Mouse (Mus musculus) embryonic facial prominence, embryonic 11.5 days (tissue): Measurements from ENCODE around the gene Tm7sf3. TPM values are rescaled to one million over a fixed set of nuclear protein-coding genes. Genes with fewer than 3 reads are reported as not detected.
A peak's percentile ranks its signal among the peaks of the same experiment; 100 is the strongest.

ENCODE experiments used
- ATAC-seq: fragments of 200-750 bp; cut with Nextera tagmentation; replicated peaks from 2 replicates; pipeline ENCODE4 v1.8.0; 2017; ENCODE audit warnings: low read depth; ENCODE audit not compliant: insufficient number of reproducible peaks, low FRiP score, low TSS enrichment
- DNase-seq: peaks from one replicate; pipeline ENCODE4 v3.0.0-alpha.2; 2015; ENCODE audit warnings: low spot score
- H3K27ac ChIP-seq: fragments of 300-500 bp; sonication (generic); replicated peaks from 2 replicates; pipeline ENCODE4 v1.5.1; 2014; ENCODE audit warnings: mild to moderate bottlenecking, low read depth, low read length, control low read depth
- H3K27me3 ChIP-seq: fragments of 300-500 bp; sonication (generic); 2 replicates; pipeline ENCODE4 v1.6.1; 2014; ENCODE audit warnings: mild to moderate bottlenecking, low read length, moderate library complexity, mixed read lengths; ENCODE audit not compliant: control insufficient read depth, insufficient read depth
- H3K36me3 ChIP-seq: fragments of 300-500 bp; sonication (generic); replicated peaks from 2 replicates; pipeline ENCODE4 v1.6.1; 2014; ENCODE audit warnings: low read depth, mild to moderate bottlenecking, low read length, moderate library complexity, mixed read lengths; ENCODE audit not compliant: control insufficient read depth, insufficient read depth
- H3K4me1 ChIP-seq: fragments of 300-500 bp; sonication (generic); 2 replicates; pipeline ENCODE4 v1.6.1; 2014; ENCODE audit warnings: low read length, mixed read lengths; ENCODE audit not compliant: control insufficient read depth, insufficient read depth
- H3K4me2 ChIP-seq: fragments of 300-500 bp; sonication (generic); 2 replicates; pipeline ENCODE4 v1.6.1; 2014; ENCODE audit warnings: low read depth, mild to moderate bottlenecking, control low read depth, low read length, moderate library complexity
- H3K4me3 ChIP-seq: fragments of 300-500 bp; sonication (generic); 2 replicates; pipeline ENCODE4 v1.5.1; 2014; ENCODE audit warnings: low read depth, low read length, control low read depth
- H3K9ac ChIP-seq: fragments of 300-500 bp; sonication (generic); replicated peaks from 2 replicates; pipeline ENCODE4 v1.6.1; 2014; ENCODE audit warnings: mild to moderate bottlenecking, control low read depth, low read length
- H3K9me3 ChIP-seq: fragments of 300-500 bp; sonication (generic); replicated peaks from 2 replicates; pipeline ENCODE4 v1.6.1; 2016; ENCODE audit warnings: mild to moderate bottlenecking, low read length, inconsistent platforms, mixed read lengths; ENCODE audit not compliant: control insufficient read depth
- WGBS: fragments of 180-500 bp; shearing (Covaris S2); extraction: QIAGEN DNeasy Blood & Tissue Kit; methylation state at CpG from one replicate; pipeline ENCODE4 v1.1.7; 2014; 5-methylcytosine and 5-hydroxymethylcytosine counted together
- polyA plus RNA-seq: library from polyadenylated mRNA; unstranded; fragments of >200 nt; fragmentation: Nextera tagmentation; extraction: Ambion mirVana; gene quantifications from 2 replicates; pipeline ENCODE4 v1.2.1, GENCODE M21; 2014

Tm7sf3 gene
- polyA plus RNA-seq, 1 experiment from 2014 or later, result 31.4 TPM

DNA sequence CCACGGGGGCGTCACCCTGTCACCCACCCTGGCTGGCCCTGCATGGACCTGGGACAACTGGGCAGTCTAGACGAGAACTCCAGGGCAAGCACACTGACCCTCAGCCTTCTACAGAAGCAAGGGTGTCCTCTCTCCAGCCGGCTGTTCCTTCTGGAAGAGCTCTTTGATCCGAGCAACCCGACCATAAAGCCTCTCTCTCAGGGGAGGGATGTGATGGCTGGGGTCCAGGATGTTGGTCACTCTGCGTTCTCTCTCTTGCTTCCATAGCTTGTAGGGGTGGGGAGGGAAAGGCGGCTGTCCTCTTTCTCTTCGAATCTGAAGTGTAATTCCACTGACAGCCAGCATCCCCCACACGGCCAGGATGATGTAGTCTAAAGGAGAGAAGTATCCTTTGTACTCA lies 39.0 kb downstream of the Tm7sf3 start:
- Histone ChIP-seq H3K36me3 (no peaks in the 10 kb centered on the region; the same call in 1 of the 2 replicates), H3K9ac (no peak overlapping the region), H3K4me1 (no peaks in the 10 kb centered on the region), H3K4me3 (no peak overlapping the region), H3K27me3 (no peaks in the 10 kb centered on the region), H3K27ac (no peak overlapping the region), H3K4me2 (no peak overlapping the region), H3K9me3 (no peaks in the 10 kb centered on the region)
- WGBS, result 85% methylated on average over 10 of the region's 10 CpGs
- DNase-seq, result no peak
- no peak for ATAC-seq

- H3K9ac ChIP-seq, result no peak overlapping the region
- no peaks in the 10 kb centered on the region; the same call in 1 of the 2 replicates for H3K36me3 ChIP-seq
- no peak for DNase-seq
- no peaks in the 10 kb centered on the region for H3K9me3 ChIP-seq
- H3K4me1 ChIP-seq, result no peaks in the 10 kb centered on the region
- ATAC-seq, result no peak
- no peak overlapping the region for H3K4me2 ChIP-seq
- H3K27me3 ChIP-seq, result no peaks in the 10 kb centered on the region
- H3K27ac ChIP-seq, result no peak overlapping the region
- H3K4me3 ChIP-seq, result no peak overlapping the region
- WGBS, result 82% methylated on average over 4 of the region's 4 CpGs
Measured at GRCm38 (mm10) chr6:146602601-146603000, 40.0 kb downstream of the Tm7sf3 start.

GRCm38 (mm10) chr6:146585134-146585533 lies 57.5 kb downstream of the Tm7sf3 start:
- Histone ChIP-seq H3K4me3 (no peak overlapping the region), H3K27ac (no peak overlapping the region), H3K4me1 (no peaks in the 10 kb centered on the region), H3K27me3 (no peaks in the 10 kb centered on the region), H3K9me3 (no peaks in the 10 kb centered on the region), H3K4me2 (no peak overlapping the region), H3K36me3 (no peaks in the 10 kb centered on the region; the same call in 1 of the 2 replicates), H3K9ac (no peak overlapping the region)
- 90% methylated on average over 5 of the region's 5 CpGs for WGBS
- ATAC-seq (no peak), DNase-seq (no peak)

DNA sequence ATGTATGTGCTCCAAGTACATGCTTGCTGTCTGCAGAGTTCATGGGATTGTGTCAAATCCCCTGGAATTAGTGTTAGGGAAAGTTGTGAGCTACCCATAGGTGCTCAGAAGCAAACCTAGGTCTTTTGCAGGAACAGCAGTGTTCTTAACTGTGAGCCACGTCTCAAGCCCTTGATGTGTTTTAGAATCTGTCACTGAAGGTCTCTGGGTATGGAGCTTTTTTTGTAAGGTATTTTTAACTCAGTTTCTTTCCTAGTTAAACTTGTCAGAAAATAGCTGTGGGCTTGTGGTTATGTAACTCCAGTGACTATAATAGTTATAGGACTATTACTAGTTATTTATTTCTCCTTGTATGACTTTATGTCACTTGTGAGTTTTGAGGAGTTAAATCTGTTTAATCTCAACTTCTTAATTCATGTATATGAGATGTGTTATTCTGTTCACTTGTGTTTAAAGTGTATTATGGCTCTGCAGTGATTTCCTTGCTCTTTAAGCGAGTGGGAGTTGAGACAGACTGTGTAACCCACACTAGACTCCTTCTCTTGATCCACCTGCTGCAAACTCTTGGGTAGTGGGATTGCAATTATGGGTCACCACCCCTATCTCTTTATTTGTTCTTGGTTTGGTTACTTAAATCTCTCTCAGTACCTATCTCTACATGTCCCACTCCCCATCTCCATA lies 59.1 kb downstream of the Tm7sf3 start:
- Histone ChIP-seq H3K9me3 (no peaks in the 10 kb centered on the region), H3K4me3 (no peak overlapping the region), H3K27ac (no peak overlapping the region), H3K4me1 (no peaks in the 10 kb centered on the region; the same call in 1 of the 2 replicates), H3K9ac (no peak overlapping the region), H3K36me3 (no peaks in the 10 kb centered on the region; the same call in 1 of the 2 replicates), H3K4me2 (no peak overlapping the region), H3K27me3 (no peaks in the 10 kb centered on the region)
- DNase-seq (no peak), ATAC-seq (no peak)
- WGBS, result 87% methylated on average over 2 of the region's 2 CpGs

DNA sequence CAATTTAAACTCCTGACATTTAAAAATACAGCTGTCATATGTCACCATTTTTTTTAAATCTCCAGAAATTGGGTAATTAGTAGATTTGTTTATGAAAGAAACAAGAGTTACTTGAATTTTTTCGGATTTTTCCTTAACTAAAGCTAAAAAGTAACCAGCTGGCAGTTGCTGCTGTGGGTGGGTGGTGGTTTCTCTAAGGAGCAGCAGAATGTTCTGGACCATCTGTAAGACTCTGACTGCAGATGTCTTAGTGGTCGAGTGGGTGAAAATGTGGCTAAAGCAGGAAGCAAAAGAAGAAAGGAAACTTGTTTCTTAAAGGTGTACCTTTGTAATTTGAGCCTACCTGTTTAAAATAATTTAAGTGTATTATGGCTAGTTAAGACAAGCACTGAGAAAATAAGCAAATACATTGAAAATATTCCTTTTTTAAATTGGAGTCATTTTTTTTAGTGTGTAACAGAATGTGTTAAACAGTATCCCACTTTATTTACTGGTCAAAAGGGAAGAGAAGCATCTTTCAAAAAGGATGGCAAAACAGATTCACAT lies 62.2 kb downstream of the Tm7sf3 start:
- DNase-seq, result peak; percentile 4
- WGBS, result 32% methylated on average over 2 of the region's 2 CpGs

DNA sequence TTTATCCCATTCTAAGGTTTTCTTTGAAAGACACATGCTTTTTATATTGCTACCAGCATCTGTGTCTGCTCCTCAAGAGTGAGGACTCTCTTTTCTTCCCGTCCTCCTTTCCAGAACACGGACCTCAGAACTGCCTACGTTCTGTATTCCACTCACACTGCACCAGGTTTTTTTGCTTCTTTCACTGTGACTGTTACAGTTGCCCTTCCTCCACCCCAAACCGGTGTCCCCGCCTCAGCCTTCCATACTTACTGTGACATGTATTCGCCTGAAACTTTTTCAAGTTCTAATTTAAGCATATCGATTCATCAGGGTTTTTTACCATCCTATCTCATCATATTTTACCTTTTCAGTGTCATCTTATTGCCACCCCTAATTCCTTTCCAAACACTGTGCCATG lies 64.0 kb downstream of the Tm7sf3 start:
- no peak for ATAC-seq
- H3K9me3 ChIP-seq, result no peaks in the 10 kb centered on the region
- DNase-seq, result peak; percentile 8
- WGBS, result 14% methylated on average over 7 of the region's 7 CpGs
- H3K4me3 ChIP-seq, result peak overlapping the region; percentile 84
- H3K27me3 ChIP-seq, result no peaks in the 10 kb centered on the region
- peak overlapping the region; percentile 94 for H3K9ac ChIP-seq
- no peaks in the 10 kb centered on the region; the same call in 1 of the 2 replicates for H3K4me1 ChIP-seq
- peak overlapping the region; percentile 89; the same call in 1 of the 2 replicates for H3K27ac ChIP-seq
- no peaks in the 10 kb centered on the region for H3K36me3 ChIP-seq
- H3K4me2 ChIP-seq, result peak overlapping the region; percentile 66

More for the DNA sequence above, 62.2 kb downstream of the Tm7sf3 start:
- ATAC-seq, result no peak
- Histone ChIP-seq H3K9me3 (no peaks in the 10 kb centered on the region), H3K4me2 (no peak overlapping the region), H3K27me3 (no peaks in the 10 kb centered on the region), H3K27ac (no peak overlapping the region), H3K4me1 (no peaks in the 10 kb centered on the region; the same call in 1 of the 2 replicates), H3K4me3 (no peak overlapping the region), H3K9ac (no peak overlapping the region), H3K36me3 (no peaks in the 10 kb centered on the region)

DNA sequence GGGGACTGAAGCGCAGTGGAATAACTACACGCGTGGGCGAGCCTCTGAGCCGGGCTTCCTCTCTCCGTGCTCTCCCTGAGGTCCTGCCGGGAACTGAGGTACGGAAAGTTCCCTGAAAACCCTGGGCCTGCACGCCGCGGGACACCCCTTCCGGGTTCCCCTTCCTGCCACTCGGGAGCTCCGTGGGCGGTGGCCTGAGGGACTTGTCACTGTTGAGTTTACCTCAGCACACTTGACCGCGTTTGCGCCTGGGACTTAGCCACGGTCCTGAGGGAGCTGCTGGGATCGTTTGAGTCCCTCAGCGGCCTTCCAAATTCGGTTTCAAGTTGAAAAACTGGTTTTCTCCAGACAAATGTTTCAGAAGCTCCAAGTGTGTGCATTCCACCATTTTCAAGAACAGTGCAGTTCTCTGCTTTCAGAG lies 64.5 kb downstream of the Tm7sf3 start:
- 0% methylated on average over 22 of the region's 22 CpGs for WGBS
- peak overlapping the region; percentile 66 for H3K4me2 ChIP-seq
- H3K4me3 ChIP-seq, result peak overlapping the region; percentile 84
- H3K9ac ChIP-seq, result peak overlapping the region; percentile 94
- H3K9me3 ChIP-seq, result no peaks in the 10 kb centered on the region
- H3K36me3 ChIP-seq, result no peaks in the 10 kb centered on the region
- H3K27me3 ChIP-seq, result no peaks in the 10 kb centered on the region
- ATAC-seq (peak; percentile 63), DNase-seq (peak; percentile 45)
- H3K27ac ChIP-seq, result peak overlapping the region; percentile 89
- H3K4me1 ChIP-seq, result no peaks in the 10 kb centered on the region; the same call in 1 of the 2 replicates
